Mouse (Mus musculus) midbrain, embryonic 11.5 days (tissue): Measurements from ENCODE around the gene Cnnm2. TPM values are rescaled to one million over a fixed set of nuclear protein-coding genes. Genes with fewer than 3 reads are reported as not detected.
A peak's percentile ranks its signal among the peaks of the same experiment; 100 is the strongest.
"Not testable (repeated sequence)": the region's sequence is repeated elsewhere in the genome, so short reads cannot be mapped to it uniquely, and the experiment has no call there.

ENCODE experiments used
- ATAC-seq: fragments of 200-750 bp; cut with Nextera tagmentation; 2 replicates; pipeline ENCODE4 v1.8.0; 2017; ENCODE audit warnings: moderate TSS enrichment, moderate library complexity; ENCODE audit not compliant: low FRiP score
- DNase-seq: peaks from one replicate; pipeline ENCODE4 v3.0.0; 2015; ENCODE audit warnings: low spot score; ENCODE audit errors: missing footprints
- H3K27ac ChIP-seq: fragments of 300-500 bp; sonication (generic); 2 replicates; pipeline ENCODE4 v1.5.1; 2014; ENCODE audit warnings: low read depth, low read length
- H3K27me3 ChIP-seq: fragments of 300-500 bp; sonication (generic); 2 replicates; pipeline ENCODE4 v1.6.1; 2014; ENCODE audit warnings: mild to moderate bottlenecking, low read length, moderate library complexity, mixed read lengths; ENCODE audit not compliant: control insufficient read depth, insufficient read depth
- H3K36me3 ChIP-seq: fragments of 300-500 bp; sonication (generic); 2 replicates; pipeline ENCODE4 v1.6.1; 2014; ENCODE audit warnings: mild to moderate bottlenecking, low read length, moderate library complexity, mixed read lengths; ENCODE audit not compliant: control insufficient read depth, insufficient read depth
- H3K4me1 ChIP-seq: fragments of 300-500 bp; sonication (generic); 2 replicates; pipeline ENCODE4 v1.6.1; 2014; ENCODE audit warnings: low read length; ENCODE audit not compliant: control insufficient read depth, insufficient read depth
- H3K4me2 ChIP-seq: fragments of 300-500 bp; sonication (generic); 2 replicates; pipeline ENCODE4 v1.6.1; 2014; ENCODE audit warnings: mild to moderate bottlenecking, moderate library complexity
- H3K4me3 ChIP-seq: fragments of 300-500 bp; sonication (generic); 2 replicates; pipeline ENCODE4 v1.5.1; 2014; ENCODE audit warnings: low read depth, low read length
- H3K9ac ChIP-seq: fragments of 300-500 bp; sonication (generic); 2 replicates; pipeline ENCODE4 v1.6.1; 2014; ENCODE audit warnings: low read length
- H3K9me3 ChIP-seq: fragments of 300-500 bp; sonication (generic); 2 replicates; pipeline ENCODE4 v1.6.1; 2016; ENCODE audit warnings: low read length; ENCODE audit not compliant: control insufficient read depth
- WGBS: fragments of 180-500 bp; shearing (Covaris S2); extraction: QIAGEN DNeasy Blood & Tissue Kit; methylation state at CpG from one replicate; pipeline ENCODE4 v1.1.7; 2014; 5-methylcytosine and 5-hydroxymethylcytosine counted together
- polyA plus RNA-seq: library from polyadenylated mRNA; unstranded; fragments of >200 nt; fragmentation: Nextera tagmentation; extraction: Ambion mirVana; gene quantifications from 2 replicates; pipeline ENCODE4 v1.2.1, GENCODE M21; 2014

Cnnm2 gene
- polyA plus RNA-seq, 1 experiment from 2014 or later = 4.5 TPM

DNA sequence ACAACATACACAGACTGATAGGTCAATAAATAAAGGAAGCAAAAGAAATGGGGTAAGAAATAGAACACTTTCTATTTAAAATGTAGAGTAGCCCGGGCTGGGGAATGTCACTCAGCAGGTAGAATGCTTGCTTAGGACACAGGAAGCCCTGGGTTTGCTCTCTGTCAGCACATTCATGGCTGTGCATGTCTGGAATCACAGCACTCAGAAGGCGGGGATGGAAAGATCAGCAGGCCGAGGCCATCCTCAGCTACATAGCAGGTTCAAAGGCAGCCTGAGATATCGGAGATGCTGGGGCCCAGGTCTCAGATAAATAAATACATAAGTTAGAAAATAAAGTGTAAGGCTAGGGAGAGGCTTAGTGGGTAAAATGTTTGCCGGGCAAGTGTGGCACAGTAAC, 9.2 kb upstream of the Cnnm2 start:
- DNase-seq (no peak), ATAC-seq (no peak)
- H3K4me3 ChIP-seq = no peak overlapping the region
- no peaks in the 10 kb centered on the region for H3K4me1 ChIP-seq
- no peaks in the 10 kb centered on the region for H3K36me3 ChIP-seq
- WGBS = 93% methylated on average over 5 of the region's 5 CpGs
- no peaks in the 10 kb centered on the region for H3K9me3 ChIP-seq
- no peak overlapping the region for H3K9ac ChIP-seq
- H3K27ac ChIP-seq = no peak overlapping the region
- H3K4me2 ChIP-seq = no peak overlapping the region
- H3K27me3 ChIP-seq = no peaks in the 10 kb centered on the region

DNA sequence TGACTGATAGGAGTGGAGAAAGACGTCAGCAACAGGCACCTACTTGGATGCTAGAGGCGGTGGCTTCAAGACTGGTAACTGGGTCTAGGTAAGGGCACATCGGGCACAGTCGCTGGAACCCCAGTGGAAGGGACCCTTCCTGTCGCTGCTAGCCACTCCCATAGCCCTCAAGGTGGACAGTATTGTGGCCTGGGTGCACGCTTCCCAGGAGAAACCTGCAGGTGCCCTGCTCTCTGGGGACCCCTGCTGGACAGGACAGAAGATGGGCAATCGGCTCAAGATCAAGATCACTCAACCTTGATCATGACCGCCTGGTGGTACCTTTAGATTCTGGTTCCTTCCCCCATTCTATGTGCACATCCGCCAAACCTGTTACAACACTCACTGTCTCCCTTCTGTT, 6.3 kb upstream of the Cnnm2 start:
- WGBS = 53% methylated on average over 9 of the region's 9 CpGs
- no peak overlapping the region for H3K9ac ChIP-seq

DNA sequence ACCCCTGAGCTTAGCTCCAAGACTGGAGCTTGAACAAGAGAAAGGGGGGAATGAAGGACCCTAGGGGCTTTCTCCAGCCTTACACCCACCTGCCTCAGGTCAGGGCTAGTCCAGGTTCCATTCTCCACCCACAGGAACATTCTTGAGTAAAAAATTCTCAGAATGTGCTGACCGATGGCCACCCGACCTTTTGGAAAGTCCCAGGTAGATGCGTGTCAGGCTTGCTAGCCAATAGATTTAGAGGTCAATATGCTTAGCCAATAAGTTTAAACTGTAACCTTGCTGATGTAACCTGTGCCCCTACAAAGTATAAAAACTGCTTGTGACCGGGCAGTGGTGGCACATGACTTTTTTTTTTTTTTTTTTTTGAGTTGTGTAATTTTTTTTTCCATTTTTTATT, 5.2 kb upstream of the Cnnm2 start:
- Histone ChIP-seq H3K27ac (no peak overlapping the region), H3K36me3 (no peaks in the 10 kb centered on the region), H3K4me3 (no peak overlapping the region), H3K4me1 (no peaks in the 10 kb centered on the region), H3K9ac (no peak overlapping the region), H3K27me3 (no peaks in the 10 kb centered on the region), H3K4me2 (no peak overlapping the region), H3K9me3 (no peaks in the 10 kb centered on the region)
- DNase-seq (no peak), ATAC-seq (no peak)
- 92% methylated on average over 4 of the region's 4 CpGs for WGBS

More for the DNA sequence above, 6.3 kb upstream of the Cnnm2 start:
- no peak for DNase-seq
- Histone ChIP-seq H3K4me1 (no peaks in the 10 kb centered on the region), H3K27ac (no peak overlapping the region), H3K9me3 (no peaks in the 10 kb centered on the region), H3K27me3 (no peaks in the 10 kb centered on the region), H3K4me2 (no peak overlapping the region), H3K36me3 (no peaks in the 10 kb centered on the region), H3K4me3 (no peak overlapping the region)
- ATAC-seq = no peak

DNA sequence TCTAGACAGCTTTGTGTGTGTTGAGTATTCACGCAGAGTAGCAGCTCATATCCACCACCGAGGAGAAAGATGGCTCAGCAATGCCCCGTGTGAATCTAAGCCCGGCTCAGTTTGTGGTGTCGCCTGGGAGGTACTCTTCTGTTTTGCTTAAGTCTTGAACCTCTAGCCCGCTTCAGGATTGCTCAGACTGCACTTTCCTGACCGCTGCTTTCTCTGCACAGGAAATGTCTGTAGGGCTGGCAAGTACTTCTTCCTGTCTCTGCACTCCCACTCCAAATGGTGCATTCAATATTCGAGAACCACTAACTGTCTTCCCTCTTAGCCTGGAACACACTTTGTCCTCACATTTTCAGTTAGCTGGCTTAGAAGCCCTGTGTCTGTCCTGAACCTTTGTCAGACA, 2.3 kb upstream of the Cnnm2 start:
- Histone ChIP-seq H3K4me1 (peaks cover 12% of the 10 kb centered on the region), H3K36me3 (no peaks in the 10 kb centered on the region), H3K27ac (no peak overlapping the region), H3K9ac (no peak overlapping the region), H3K4me3 (no peak overlapping the region), H3K9me3 (no peaks in the 10 kb centered on the region), H3K27me3 (peaks cover 6% of the 10 kb centered on the region), H3K4me2 (no peak overlapping the region)
- ATAC-seq (no peak), DNase-seq (no peak)
- 70% methylated on average over 8 of the region's 8 CpGs for WGBS

DNA sequence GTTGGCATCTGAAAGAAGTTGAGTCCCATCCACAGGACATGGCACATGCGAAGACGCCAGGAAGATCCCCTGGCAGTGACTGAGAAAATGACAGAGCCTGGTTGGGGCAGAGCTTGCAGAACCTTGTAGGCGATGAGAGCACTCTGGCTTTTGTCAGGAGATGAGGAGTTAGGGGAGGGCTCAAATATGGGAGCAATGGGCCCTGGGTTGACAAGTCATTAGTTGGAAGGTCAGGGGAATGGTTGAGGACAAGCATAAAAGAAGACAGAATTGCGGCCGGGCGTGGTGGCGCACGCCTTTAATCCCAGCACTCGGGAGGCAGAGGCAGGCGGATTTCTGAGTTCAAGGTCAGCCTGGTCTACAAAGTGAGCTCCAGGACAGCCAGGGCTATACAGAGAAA, 1.5 kb upstream of the Cnnm2 start:
- H3K27me3 ChIP-seq = not testable (repeated sequence)
- 90% methylated on average over 10 of the region's 10 CpGs for WGBS
- DNase-seq = peak; percentile 39

DNA sequence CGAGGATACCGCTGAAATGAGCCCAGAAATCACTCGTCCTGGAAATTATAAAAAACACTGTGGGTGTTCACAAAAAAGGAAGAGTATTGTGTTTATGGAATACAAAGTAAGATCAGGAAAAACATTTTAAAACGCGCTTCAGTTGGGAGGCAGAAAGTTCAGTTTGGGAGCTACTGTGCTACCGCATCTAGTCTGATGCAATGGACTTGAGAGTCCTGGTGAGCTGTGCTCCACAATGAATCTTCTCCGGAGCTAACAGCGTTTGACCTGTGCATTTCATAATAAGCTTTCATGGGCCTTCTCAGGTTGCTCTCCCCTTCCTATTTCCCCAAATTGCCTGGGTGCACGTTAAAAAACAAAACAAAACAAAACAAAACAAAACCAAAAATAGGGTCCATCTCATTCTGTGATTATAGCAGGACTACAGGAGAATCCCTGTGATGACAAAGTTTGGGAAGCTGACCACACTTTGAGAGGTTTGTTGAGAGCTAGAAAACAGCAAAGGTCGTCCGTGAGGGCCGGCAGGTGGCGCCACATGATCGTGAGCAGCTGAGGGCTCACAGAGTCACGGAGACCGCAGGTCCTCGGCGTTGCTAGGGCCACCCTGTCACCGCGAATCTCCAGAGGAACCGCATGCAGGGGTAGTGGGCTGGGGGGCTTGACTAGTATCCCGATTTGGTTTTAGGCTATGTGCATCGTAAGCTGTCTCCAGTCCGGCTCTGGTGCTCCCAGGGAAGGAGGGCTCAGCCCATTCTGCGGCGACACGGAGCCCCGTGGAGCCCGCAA, 828 bp upstream of the Cnnm2 start:
- Histone ChIP-seq H3K36me3 (no peaks in the 10 kb centered on the region), H3K4me1 (peaks cover 20% of the 10 kb centered on the region), H3K4me3 (peak overlapping the region; percentile 77), H3K9me3 (no peaks in the 10 kb centered on the region), H3K27ac (no peak overlapping the region), H3K27me3 (peaks cover 6% of the 10 kb centered on the region), H3K4me2 (peak overlapping the region; percentile 70), H3K9ac (no peak overlapping the region)
- ATAC-seq (peak; percentile 63), DNase-seq (peak; percentile 98)
- 17% methylated on average over 29 of the region's 29 CpGs for WGBS

More for the DNA sequence above, 1.5 kb upstream of the Cnnm2 start:
- H3K4me3 ChIP-seq, H3K9ac ChIP-seq, ATAC-seq, H3K4me2 ChIP-seq, H3K9me3 ChIP-seq, H3K36me3 ChIP-seq, H3K27ac ChIP-seq: not testable (repeated sequence)
- H3K4me1 ChIP-seq = peaks cover 20% of the 10 kb centered on the region

DNA sequence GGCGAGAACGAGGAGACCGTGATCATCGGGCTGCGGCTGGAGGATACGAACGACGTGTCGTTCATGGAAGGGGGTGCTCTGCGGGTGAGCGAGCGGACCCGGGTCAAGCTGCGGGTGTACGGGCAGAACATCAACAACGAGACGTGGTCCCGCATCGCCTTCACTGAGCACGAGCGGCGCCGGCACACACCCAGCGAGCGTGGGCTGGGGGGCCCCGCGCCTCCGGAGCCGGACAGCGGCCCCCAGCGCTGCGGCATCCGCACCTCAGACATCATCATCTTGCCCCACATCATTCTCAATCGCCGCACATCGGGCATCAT, 535 bp downstream of the Cnnm2 start:
- Histone ChIP-seq H3K36me3 (no peaks in the 10 kb centered on the region), H3K27me3 (peaks cover 6% of the 10 kb centered on the region), H3K4me1 (peaks cover 20% of the 10 kb centered on the region), H3K9ac (peak overlapping the region; percentile 77), H3K9me3 (no peaks in the 10 kb centered on the region), H3K4me2 (peak overlapping the region; percentile 70), H3K4me3 (peak overlapping the region; percentile 77), H3K27ac (peak overlapping the region; percentile 61; the same call in 1 of the 2 replicates)
- DNase-seq = peak; percentile 95
- under 1% methylated on average over 36 of the region's 36 CpGs for WGBS
- ATAC-seq = no peak

DNA sequence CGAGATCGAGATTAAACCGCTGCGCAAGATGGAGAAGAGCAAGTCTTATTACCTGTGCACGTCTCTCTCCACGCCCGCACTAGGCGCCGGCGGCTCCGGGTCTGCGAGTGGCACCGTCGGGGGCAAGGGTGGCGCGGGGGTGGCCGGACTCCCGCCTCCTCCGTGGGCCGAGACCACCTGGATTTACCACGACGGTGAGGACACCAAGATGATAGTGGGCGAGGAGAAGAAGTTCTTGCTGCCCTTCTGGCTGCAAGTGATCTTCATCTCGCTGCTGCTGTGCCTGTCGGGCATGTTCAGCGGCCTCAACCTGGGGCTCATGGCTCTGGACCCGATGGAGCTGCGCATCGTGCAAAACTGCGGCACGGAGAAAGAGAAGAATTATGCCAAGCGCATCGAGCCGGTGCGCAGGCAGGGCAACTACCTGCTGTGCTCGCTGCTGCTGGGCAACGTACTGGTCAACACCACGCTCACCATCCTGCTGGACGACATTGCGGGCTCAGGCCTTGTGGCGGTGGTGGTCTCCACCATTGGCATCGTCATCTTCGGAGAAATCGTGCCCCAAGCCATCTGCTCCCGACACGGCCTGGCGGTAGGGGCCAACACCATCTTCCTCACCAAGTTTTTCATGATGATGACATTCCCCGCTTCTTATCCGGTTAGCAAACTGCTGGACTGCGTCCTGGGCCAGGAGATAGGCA, 1.0 kb downstream of the Cnnm2 start:
- H3K27ac ChIP-seq = no peak overlapping the region; the same call in 1 of the 2 replicates
- under 1% methylated on average over 50 of the region's 50 CpGs for WGBS
- H3K9ac ChIP-seq = peak overlapping the region; percentile 77
- H3K4me1 ChIP-seq = peaks cover 20% of the 10 kb centered on the region
- no peak for ATAC-seq
- H3K36me3 ChIP-seq = no peaks in the 10 kb centered on the region
- no peaks in the 10 kb centered on the region for H3K9me3 ChIP-seq
- peak; percentile 96 for DNase-seq
- peak overlapping the region; percentile 77 for H3K4me3 ChIP-seq
- H3K27me3 ChIP-seq = peaks cover 6% of the 10 kb centered on the region
- H3K4me2 ChIP-seq = peak overlapping the region; percentile 70

DNA sequence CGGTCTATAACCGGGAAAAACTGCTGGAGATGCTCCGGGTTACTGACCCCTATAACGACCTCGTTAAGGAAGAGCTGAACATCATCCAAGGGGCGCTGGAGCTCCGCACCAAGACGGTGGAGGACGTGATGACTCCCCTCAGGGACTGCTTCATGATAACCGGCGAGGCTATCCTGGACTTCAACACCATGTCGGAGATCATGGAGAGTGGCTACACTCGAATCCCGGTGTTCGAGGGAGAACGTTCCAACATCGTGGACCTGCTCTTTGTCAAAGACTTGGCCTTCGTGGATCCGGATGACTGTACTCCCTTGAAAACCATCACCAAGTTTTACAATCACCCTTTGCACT, 1.6 kb downstream of the Cnnm2 start:
- Histone ChIP-seq H3K4me1 (peaks cover 20% of the 10 kb centered on the region), H3K9me3 (no peaks in the 10 kb centered on the region), H3K36me3 (no peaks in the 10 kb centered on the region), H3K4me2 (peak overlapping the region; percentile 70), H3K27me3 (peaks cover 6% of the 10 kb centered on the region), H3K4me3 (peak overlapping the region; percentile 77), H3K27ac (no peak overlapping the region), H3K9ac (peak overlapping the region; percentile 77; the same call in 1 of the 2 replicates)
- ATAC-seq (no peak), DNase-seq (no peak)
- WGBS = under 1% methylated on average over 19 of the region's 19 CpGs
